Mouse (Mus musculus): ENCODE measurements at regions not wholly inside any gene's neighbourhood (a gene's known extent, or its start where the extent isn't known, plus 50 kb on each side); places are given as distances from the start of the nearest gene placed in this dataset.

DNA sequence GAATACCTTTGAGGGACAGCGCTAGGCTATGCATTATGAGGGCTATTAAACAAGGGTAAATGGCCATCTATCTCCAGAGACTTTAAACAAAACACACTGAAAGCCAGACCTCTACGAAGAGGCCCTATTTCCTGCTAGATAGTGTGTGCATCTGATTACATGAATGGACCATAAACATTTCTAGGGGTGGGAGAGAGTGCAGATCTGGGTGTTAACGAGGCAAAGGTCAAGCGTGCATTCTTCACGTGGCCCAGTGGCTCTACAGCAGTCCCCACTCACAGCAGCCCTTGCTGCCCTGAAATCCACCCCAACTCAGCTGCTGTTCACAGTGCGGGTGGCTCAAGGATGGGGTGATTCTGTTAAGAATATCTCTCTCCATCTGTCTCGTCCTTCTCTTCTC lies 185.0 kb downstream of the Mtx2 start:
- no peak for TF ChIP-seq CTCF (IDR thresholded peaks at IDR 0.05; ENCODE audit: borderline replicate concordance, control insufficient read depth, extremely low read depth, insufficient read depth, low read length, poor library complexity)
- TF ChIP-seq POLR2A (IDR thresholded peaks at IDR 0.05; ENCODE audit: control insufficient read depth, extremely low read depth, insufficient read depth, low read length, poor library complexity) = no peak
